Comparison of ENCODE assay signal across 1 mouse cellular context in genomic region chr6:129048857-129049473, GRCm38 (mm10).
TF ChIP-seq lines count a peak whose summit lies in the region.

No protein-coding gene starts in this region.

TF ChIP-seq in MEL, 35 proteins besides CTCF, POLR2A, EP300 and RAD21 (continued from another document):
- TF ChIP-seq ZMIZ1 (IDR thresholded peaks at IDR 0.05; ENCODE audit: low read depth, low read length) (no peak), ETS1 (IDR thresholded peaks at IDR 0.05; ENCODE audit: low read depth, low read length) (peak; percentile 45; the same call in 1 of the 2 replicates), MYC (IDR thresholded peaks at IDR 0.05; ENCODE audit: low read depth, low read length) (no peak)
